Mouse (Mus musculus): Measurements from ENCODE around the gene Atp6v1fnb. TPM values are rescaled to one million over a fixed set of nuclear protein-coding genes. Genes with fewer than 3 reads are reported as not detected.

The Atp6v1fnb gene
- total RNA-seq, 1 experiment from 2014 or later = not detected

DNA sequence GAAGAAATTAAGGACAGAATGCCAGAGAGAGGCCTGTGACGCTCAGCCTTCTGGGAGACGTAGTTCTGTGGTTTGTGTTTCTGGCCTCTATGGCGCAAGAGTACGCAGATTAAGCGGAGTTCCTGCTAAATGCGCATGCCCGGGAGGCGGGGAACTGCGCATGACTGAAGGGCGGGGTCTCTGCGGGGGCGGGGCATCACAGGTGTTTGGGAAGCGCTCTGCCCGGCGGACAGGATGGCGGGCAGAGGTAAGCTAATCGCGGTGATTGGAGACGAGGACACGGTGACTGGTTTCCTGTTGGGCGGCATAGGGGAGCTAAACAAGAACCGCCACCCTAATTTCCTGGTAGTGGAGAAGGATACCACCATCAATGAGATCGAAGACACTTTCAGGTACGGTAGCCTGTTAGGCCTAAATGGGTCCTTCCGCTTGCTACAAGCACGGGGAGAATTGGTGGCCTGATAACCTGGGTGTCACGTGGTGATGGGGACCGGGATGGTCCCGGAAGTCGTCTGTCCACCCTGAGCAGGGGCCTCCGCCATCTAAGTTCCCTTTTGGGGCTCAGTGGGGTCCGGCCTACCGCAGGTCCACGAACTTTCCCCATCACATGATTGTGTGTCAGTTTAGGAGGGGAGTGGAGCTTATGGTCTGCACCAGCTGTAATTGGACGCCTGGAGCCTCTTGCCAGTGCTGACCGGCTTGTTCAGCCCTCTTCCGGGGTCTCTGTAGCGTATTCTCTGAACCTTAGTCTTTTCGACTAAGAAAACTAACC, 3.5 kb upstream of the Atp6v1fnb start, which contains the start of gene Atp6v1f:
Gene Atp6v1f, plus strand, starts transcription at position 136 of the 772 bp plus-strand sequence.
- DNase-seq = peak; percentile 97

GRCm38 (mm10) chr6:29468851-29469250, 2.4 kb upstream of the Atp6v1fnb start:
- no peak for DNase-seq

- peak; percentile 93 for DNase-seq
Measured at GRCm38 (mm10) chr6:29473941-29474691, 2.9 kb downstream of the Atp6v1fnb start.

- DNase-seq = peak; percentile 65
Measured at GRCm38 (mm10) chr6:29474736-29475135, 3.5 kb downstream of the Atp6v1fnb start.

- peak; percentile 53 for DNase-seq
Measured at GRCm38 (mm10) chr6:29482691-29483090, 11.5 kb downstream of the Atp6v1fnb start.

DNA sequence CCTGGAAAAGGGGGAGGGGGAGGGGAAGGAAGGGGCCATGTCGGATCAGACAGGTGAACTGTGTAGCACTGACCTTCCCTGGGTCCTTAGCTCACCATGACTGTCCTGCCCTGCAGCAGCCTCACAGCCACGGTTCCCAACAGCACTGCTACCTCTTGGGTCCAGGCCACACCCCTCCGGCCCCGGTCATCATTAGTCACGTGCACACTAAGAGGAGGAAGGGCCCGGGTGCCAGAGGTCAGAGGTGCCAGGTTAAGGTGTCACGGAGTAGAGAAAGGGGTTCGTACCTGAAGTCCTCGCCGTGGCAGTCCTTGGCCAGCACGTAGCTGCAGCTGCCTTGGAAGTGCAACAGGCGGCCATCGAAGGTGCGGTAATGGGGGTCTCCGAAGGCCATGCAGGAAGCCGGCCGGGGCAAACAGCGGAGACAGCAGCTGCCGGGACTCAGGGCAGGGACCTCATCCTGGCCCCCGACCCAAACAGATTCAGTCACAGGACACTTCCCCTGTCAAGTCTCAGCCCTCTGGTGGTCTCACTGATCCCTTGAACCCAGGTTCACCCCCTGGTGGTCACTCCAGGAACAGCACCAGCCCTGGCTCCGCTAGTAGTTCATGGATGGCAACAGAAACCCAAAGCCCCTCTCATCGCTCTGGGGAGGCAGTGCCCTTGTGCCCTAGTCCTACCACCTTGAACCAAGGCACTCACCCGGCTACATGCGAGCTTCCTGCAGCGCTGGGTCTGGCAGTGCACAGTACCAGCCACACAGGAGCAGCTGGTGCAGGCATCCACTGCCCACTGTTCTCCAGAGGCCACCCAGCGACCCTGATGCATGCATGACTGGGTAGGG, 13.7 kb downstream of the Atp6v1fnb start:
- peak; percentile 83 for DNase-seq

DNA sequence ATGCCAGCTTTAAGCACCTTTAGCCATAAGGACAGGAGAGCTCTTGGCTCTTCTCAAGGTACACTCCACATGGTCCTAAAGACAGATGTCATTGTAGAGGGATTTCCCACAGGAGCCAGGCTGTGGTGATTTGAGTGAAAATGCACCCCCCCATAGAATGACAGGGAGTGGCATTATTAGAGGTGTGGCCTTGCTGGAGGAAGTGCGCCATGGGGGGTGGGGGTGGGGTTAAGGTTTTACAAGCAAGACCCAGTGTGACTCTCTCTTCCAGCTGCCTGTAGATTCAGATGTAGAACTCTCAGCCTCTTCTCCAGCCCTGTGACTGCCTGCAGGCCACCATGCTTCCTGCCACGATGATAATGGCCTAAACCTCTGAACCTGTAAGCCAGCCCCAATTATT, 14.7 kb downstream of the Atp6v1fnb start:
- DNase-seq = no peak

DNA sequence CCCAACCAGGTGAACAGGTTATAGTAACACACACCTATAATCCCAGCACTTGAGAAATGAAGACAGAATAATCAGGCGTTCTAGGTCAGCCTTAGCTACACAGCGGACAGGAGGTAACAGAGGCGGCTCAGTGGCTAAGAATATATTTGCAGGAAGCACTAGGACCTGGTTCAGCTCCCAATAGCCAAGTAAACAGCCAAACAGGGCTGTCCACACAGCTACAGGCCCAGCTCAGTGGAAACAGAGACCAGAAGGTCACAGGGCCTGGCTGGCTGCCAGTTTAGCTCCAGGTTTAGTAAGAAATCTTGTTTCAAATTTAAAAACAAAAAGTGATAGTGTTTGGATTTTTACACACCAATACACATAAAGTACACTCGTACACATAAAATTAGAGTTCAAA, 22.9 kb downstream of the Atp6v1fnb start:
- peak; percentile 75 for DNase-seq

GRCm38 (mm10) chr6:29496270-29496669, 25.0 kb downstream of the Atp6v1fnb start:
- no peak for DNase-seq

- DNase-seq = no peak
Measured at GRCm38 (mm10) chr6:29497791-29498190, 26.6 kb downstream of the Atp6v1fnb start.

DNA sequence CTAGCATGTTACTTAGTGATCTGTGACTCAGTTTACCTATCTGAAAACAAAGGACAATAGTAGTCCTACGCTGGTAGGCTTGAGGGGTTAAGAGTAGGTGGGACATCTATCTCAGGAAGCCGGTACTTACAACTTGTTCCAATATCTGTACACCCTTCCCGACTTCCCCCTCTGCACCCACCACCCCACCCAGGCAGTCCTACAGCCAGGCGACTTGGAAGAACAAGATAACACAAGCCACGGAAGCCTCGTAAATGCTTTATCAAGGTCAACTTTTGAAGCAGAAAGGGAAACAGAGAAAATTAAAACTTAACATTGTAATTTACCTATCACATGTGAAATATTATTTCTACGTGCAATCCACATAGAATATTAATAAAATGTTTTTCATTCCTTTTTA, 28.9 kb downstream of the Atp6v1fnb start:
- DNase-seq = no peak

DNA sequence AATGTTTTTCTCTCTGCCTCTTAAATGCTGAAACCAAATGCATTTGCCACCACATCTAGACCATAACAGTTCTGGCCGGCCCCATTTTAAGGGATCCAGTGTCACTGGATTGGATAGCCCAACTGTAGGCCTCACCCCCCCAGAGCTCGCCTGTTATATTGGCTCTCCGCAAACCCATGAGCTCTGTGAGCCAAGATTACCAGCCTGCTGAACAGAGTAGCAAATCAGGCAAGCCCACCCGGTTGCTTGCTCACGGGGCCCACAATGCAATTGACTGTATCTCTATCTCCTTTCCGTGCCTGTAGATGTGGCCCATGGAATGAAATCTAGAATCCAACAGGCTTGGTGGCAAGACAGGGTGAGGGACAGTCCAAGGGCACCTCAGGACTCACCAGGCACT, 29.6 kb downstream of the Atp6v1fnb start:
- no peak for DNase-seq

DNA sequence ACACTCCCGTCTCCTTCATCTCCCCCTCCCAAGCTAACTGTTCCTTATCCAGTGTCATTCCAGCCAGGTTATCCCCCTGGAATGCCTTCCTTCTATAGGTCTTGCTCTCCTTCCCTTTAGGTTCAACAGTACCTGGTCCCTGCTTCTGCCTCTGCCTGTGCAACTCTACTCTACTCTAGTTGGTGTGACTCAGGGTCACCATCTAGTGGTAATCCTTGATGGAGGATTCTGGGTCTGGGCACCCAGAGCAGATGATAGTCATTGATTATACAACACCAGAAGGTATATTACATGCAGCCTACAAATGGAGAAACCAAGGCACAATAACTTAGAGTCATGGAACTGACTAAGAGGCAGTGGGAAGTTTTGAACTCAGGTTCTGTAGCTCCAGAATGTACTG, 30.4 kb downstream of the Atp6v1fnb start:
- no peak for DNase-seq

GRCm38 (mm10) chr6:29505493-29505892, 34.3 kb downstream of the Atp6v1fnb start:
- no peak for DNase-seq

DNA sequence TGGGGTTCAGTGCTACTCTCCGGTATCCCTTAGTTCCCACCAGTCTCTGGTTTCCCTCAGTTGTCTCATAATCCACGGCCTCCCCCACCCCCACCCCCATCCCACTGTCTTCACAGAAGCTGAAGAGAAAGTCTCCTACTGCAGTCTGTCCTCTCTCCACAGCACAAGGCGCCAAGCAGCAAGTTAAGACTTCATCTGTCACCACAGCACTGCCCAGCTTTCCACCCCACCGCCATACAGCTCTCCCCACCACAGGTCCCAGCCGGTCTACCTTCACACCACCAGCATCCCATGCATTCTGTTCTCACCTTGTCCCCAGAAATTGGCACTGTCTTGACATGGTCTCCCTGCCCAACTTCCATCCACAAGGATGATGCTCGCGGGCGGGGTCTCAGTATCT, 35.6 kb downstream of the Atp6v1fnb start:
- DNase-seq = no peak

- DNase-seq = peak; percentile 39
Measured at GRCm38 (mm10) chr6:29507447-29508309, 36.4 kb downstream of the Atp6v1fnb start, which contains the start of gene Kcp. Gene Kcp, minus strand, starts transcription at chr6:29507952.

GRCm38 (mm10) chr6:29509086-29509485, 37.8 kb downstream of the Atp6v1fnb start:
- DNase-seq = no peak

- peak; percentile 51 for DNase-seq
Measured at GRCm38 (mm10) chr6:29513284-29513683, 42.0 kb downstream of the Atp6v1fnb start.

GRCm38 (mm10) chr6:29517139-29517538, 45.9 kb downstream of the Atp6v1fnb start:
- DNase-seq = peak; percentile 84

DNA sequence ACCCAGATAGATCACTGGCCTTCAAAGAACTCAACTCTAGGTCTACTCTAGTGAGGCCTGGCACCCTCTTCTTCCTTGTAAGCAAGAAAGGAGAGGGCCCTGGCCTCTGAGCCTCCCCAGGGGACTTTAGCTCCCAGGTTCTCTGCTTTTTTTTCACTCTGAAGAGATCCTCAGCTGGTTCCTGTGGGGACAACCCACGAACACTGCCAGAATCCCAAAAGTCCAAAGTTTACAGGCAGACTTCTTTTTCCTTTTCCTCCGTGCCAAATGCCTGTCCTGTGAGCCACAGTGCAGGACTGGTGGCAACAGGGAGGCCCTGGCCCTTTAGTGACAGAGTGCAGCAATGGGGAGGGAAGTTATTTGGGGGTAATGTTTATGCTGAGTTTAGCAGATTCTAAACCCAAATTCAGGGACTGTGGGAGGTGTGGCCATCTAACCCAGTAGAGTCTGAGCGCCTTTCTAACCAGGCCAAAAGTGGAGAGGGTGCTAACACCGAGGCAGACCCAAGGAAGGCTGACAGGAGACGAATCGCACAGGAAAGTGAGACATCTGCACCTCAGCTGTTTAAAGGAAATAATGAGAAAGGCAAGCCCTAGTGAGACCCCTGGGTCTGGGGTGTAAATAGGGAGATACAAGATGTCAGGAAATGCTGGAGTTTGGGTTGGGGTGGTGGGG, 51.5 kb downstream of the Atp6v1fnb start:
- DNase-seq = no peak

All from adrenal gland, postnatal 14 days (tissue).